Mouse (Mus musculus) thymus, postnatal 25 days (tissue): ENCODE measurements around the gene Mast3.
A peak's percentile ranks its signal among the peaks of the same experiment; 100 is the strongest.

ENCODE experiments used
- DNase-seq: peaks from one replicate; pipeline ENCODE4 v3.0.0; 2022

Gene Mast3

GRCm38 (mm10) chr8:70802786-70803510 lies 1.9 kb downstream of the Mast3 start:
- no peak for DNase-seq

GRCm38 (mm10) chr8:70801830-70802229 lies 3.0 kb downstream of the Mast3 start:
- DNase-seq: no peak

- peak; percentile 76 for DNase-seq
These were observed 3.7 kb downstream of the Mast3 start for GRCm38 (mm10) chr8:70801156-70801555.

- no peak for DNase-seq
These were observed 4.2 kb downstream of the Mast3 start for GRCm38 (mm10) chr8:70800648-70801047.

- no peak for DNase-seq
These were observed 6.6 kb downstream of the Mast3 start for GRCm38 (mm10) chr8:70798281-70798680.

GRCm38 (mm10) chr8:70797081-70798070 lies 7.5 kb downstream of the Mast3 start:
- peak; percentile 82 for DNase-seq

GRCm38 (mm10) chr8:70796403-70797080 lies 8.3 kb downstream of the Mast3 start:
- no peak for DNase-seq

GRCm38 (mm10) chr8:70795370-70795769 lies 9.5 kb downstream of the Mast3 start:
- DNase-seq: no peak

- no peak for DNase-seq
These were observed 10.6 kb downstream of the Mast3 start for GRCm38 (mm10) chr8:70794215-70794614.

GRCm38 (mm10) chr8:70792700-70793099 lies 12.2 kb downstream of the Mast3 start:
- DNase-seq: no peak

GRCm38 (mm10) chr8:70791975-70792691 lies 12.7 kb downstream of the Mast3 start:
- DNase-seq: peak; percentile 100

- peak; percentile 83 for DNase-seq
These were observed 13.6 kb downstream of the Mast3 start for GRCm38 (mm10) chr8:70791294-70791701.

GRCm38 (mm10) chr8:70790846-70791245 lies 14.0 kb downstream of the Mast3 start:
- DNase-seq: no peak

- DNase-seq: no peak
These were observed 15.8 kb downstream of the Mast3 start for GRCm38 (mm10) chr8:70789046-70789445.

- no peak for DNase-seq
These were observed 16.8 kb downstream of the Mast3 start for GRCm38 (mm10) chr8:70787941-70788667.

- DNase-seq: no peak
These were observed 17.8 kb downstream of the Mast3 start for GRCm38 (mm10) chr8:70787051-70787445.

- no peak for DNase-seq
These were observed 18.4 kb downstream of the Mast3 start for GRCm38 (mm10) chr8:70786291-70787050.

GRCm38 (mm10) chr8:70780093-70780492 lies 24.8 kb downstream of the Mast3 start:
- DNase-seq: no peak

- DNase-seq: peak; percentile 99
These were observed 28.1 kb downstream of the Mast3 start, which contains the start of gene Pik3r2 for GRCm38 (mm10) chr8:70776496-70777444. Pik3r2 (minus strand) TSS chr8:70776713.
